Mouse (Mus musculus) thymus, adult 2 months (tissue): ENCODE results near the gene Olfr304. TPM values are rescaled to one million over a fixed set of nuclear protein-coding genes. Genes with fewer than 3 reads are reported as not detected.
"Not testable (repeated sequence)": the region's sequence is repeated elsewhere in the genome, so short reads cannot be mapped to it uniquely, and the experiment has no call there.

Experiments used
- DNase-seq: peaks from one replicate; pipeline ENCODE4 v3.0.0; 2021
- H3K27ac ChIP-seq: fragments of 200-500 bp; 2 replicates; pipeline ENCODE4 v1.5.1; 2012; ENCODE audit warnings: low read length, control low read depth; ENCODE audit not compliant: control insufficient read depth, insufficient read depth
- H3K27me3 ChIP-seq: fragments of 200-500 bp; 2 replicates; pipeline ENCODE4 v1.6.1; 2012; ENCODE audit warnings: mild to moderate bottlenecking, low read length, moderate library complexity, mixed read lengths; ENCODE audit not compliant: control insufficient read depth, insufficient read depth
- H3K36me3 ChIP-seq: fragments of 200-500 bp; 2 replicates; pipeline ENCODE4 v1.6.1; 2012; ENCODE audit warnings: mild to moderate bottlenecking, low read length, moderate library complexity; ENCODE audit not compliant: control insufficient read depth, insufficient read depth
- H3K4me1 ChIP-seq: fragments of 200-500 bp; replicated peaks from 2 replicates; pipeline ENCODE4 v1.6.1; 2012; ENCODE audit warnings: low read length; ENCODE audit not compliant: control insufficient read depth, insufficient read depth
- H3K4me3 ChIP-seq: fragments of 200-500 bp; 2 replicates; pipeline ENCODE4 v1.5.1; 2012; ENCODE audit warnings: mild to moderate bottlenecking, low read length, control low read depth, moderate library complexity; ENCODE audit not compliant: control insufficient read depth, insufficient read depth
- CTCF ChIP-seq: fragments of 200-500 bp; IDR thresholded peaks from 2 replicates; pipeline ENCODE4 v1.5.1; 2012; ENCODE audit warnings: mild to moderate bottlenecking, control low read depth, low read length, moderate library complexity, borderline replicate concordance; ENCODE audit not compliant: control insufficient read depth, poor library complexity, insufficient read depth; ENCODE audit errors: extremely low read depth
- POLR2A ChIP-seq: fragments of 200-500 bp; IDR thresholded peaks from 2 replicates; pipeline ENCODE4 v1.6.1; 2012; ENCODE audit warnings: mild to moderate bottlenecking, low read length, control low read depth, moderate library complexity; ENCODE audit not compliant: control insufficient read depth, poor library complexity, insufficient read depth; ENCODE audit errors: extremely low read depth
- WGBS: fragments of 180-500 bp; shearing (Covaris S2); methylation state at CpG from one replicate; pipeline ENCODE4 v1.1.7; 2018; 5-methylcytosine and 5-hydroxymethylcytosine counted together
- polyA plus RNA-seq: library from polyadenylated mRNA; depleted of rRNA; stranded (reverse); fragments of >200 nt; gene quantifications from 2 replicates; pipeline ENCODE4 v1.2.3, GENCODE M21; 2012; rRNA removed

Gene Olfr304
- polyA plus RNA-seq = not detected in 2 replicates

- no peaks in the 10 kb centered on the region for H3K27me3 ChIP-seq
- H3K36me3 ChIP-seq = no peaks in the 10 kb centered on the region
- 66% methylated on average over 1 of the region's 1 CpGs for WGBS
- no peaks in the 10 kb centered on the region for H3K4me1 ChIP-seq
- H3K27ac ChIP-seq = no peak within 1 kb of the TSS
- no peak within 1 kb of the TSS for H3K4me3 ChIP-seq
- TF ChIP-seq POLR2A = no peak
- TF ChIP-seq CTCF = no peak
- DNase-seq = no peak
Observed at GRCm38 (mm10) chr7:86386558-86386957, at the start of gene Olfr304. Olfr304 (minus strand) TSS chr7:86386658.

- WGBS = 89% methylated on average over 2 of the region's 2 CpGs
Observed at GRCm38 (mm10) chr7:86403546-86403945, 17.1 kb upstream of the Olfr304 start, which contains the start of gene Olfr301. Olfr301 (plus strand) TSS chr7:86403846.

GRCm38 (mm10) chr7:86397689-86398088, 11.2 kb upstream of the Olfr304 start, which contains the start of gene Olfr303:
Olfr303 (minus strand) TSS chr7:86397789.
- no peak for TF ChIP-seq CTCF
- TF ChIP-seq POLR2A = no peak
- H3K27me3 ChIP-seq = no peaks in the 10 kb centered on the region
- H3K4me1 ChIP-seq = no peaks in the 10 kb centered on the region
- no peak within 1 kb of the TSS for H3K4me3 ChIP-seq
- no peak within 1 kb of the TSS for H3K27ac ChIP-seq
- no peaks in the 10 kb centered on the region for H3K36me3 ChIP-seq
- no peak for DNase-seq

More at GRCm38 (mm10) chr7:86403546-86403945, 17.1 kb upstream of the Olfr304 start, which contains the start of gene Olfr301:
- Histone ChIP-seq H3K27ac (no peak within 1 kb of the TSS), H3K4me3 (no peak within 1 kb of the TSS), H3K27me3 (no peaks in the 10 kb centered on the region), H3K4me1 (no peaks in the 10 kb centered on the region), H3K36me3 (no peaks in the 10 kb centered on the region)
- TF ChIP-seq POLR2A = no peak
- TF ChIP-seq CTCF = no peak
- DNase-seq = no peak

GRCm38 (mm10) chr7:86385769-86386168, 689 bp downstream of the Olfr304 start:
- no peak for DNase-seq
- no peaks in the 10 kb centered on the region for H3K27me3 ChIP-seq
- WGBS = 72% methylated on average over 3 of the region's 3 CpGs
- H3K4me1 ChIP-seq = no peaks in the 10 kb centered on the region
- H3K4me3 ChIP-seq = no peak overlapping the region
- no peak for TF ChIP-seq CTCF
- TF ChIP-seq POLR2A = no peak
- no peak overlapping the region for H3K27ac ChIP-seq
- no peaks in the 10 kb centered on the region for H3K36me3 ChIP-seq

- DNase-seq = no peak
- 92% methylated on average over 1 of the region's 1 CpGs for WGBS
- TF ChIP-seq CTCF (no peak), POLR2A (no peak)
Observed at GRCm38 (mm10) chr7:86366828-86367227, 19.6 kb downstream of the Olfr304 start, which contains the start of gene Olfr305. Olfr305 (minus strand) TSS chr7:86366928.

GRCm38 (mm10) chr7:86346296-86346695, 40.2 kb downstream of the Olfr304 start:
- 94% methylated on average over 9 of the region's 9 CpGs for WGBS
- not testable (repeated sequence) for H3K4me3 ChIP-seq, H3K27me3 ChIP-seq, H3K27ac ChIP-seq, DNase-seq, H3K4me1 ChIP-seq, H3K36me3 ChIP-seq

More at GRCm38 (mm10) chr7:86366828-86367227, 19.6 kb downstream of the Olfr304 start, which contains the start of gene Olfr305:
- H3K27ac ChIP-seq = no peak within 1 kb of the TSS
- no peak within 1 kb of the TSS for H3K4me3 ChIP-seq
- H3K27me3 ChIP-seq = no peaks in the 10 kb centered on the region
- no peaks in the 10 kb centered on the region for H3K36me3 ChIP-seq
- H3K4me1 ChIP-seq = no peaks in the 10 kb centered on the region

- TF ChIP-seq CTCF (no peak), POLR2A (no peak)
- no peak overlapping the region for H3K27ac ChIP-seq
- no peak for DNase-seq
- H3K27me3 ChIP-seq = no peaks in the 10 kb centered on the region
- H3K4me1 ChIP-seq = no peaks in the 10 kb centered on the region
- H3K4me3 ChIP-seq = no peak overlapping the region
- 68% methylated on average over 3 of the region's 3 CpGs for WGBS
- H3K36me3 ChIP-seq = no peaks in the 10 kb centered on the region
Observed at GRCm38 (mm10) chr7:86344253-86344652, 42.2 kb downstream of the Olfr304 start.
